Mouse (Mus musculus) CD4-positive, CD25-positive, alpha-beta regulatory T cell (primary cell): ENCODE data around the gene Nckap1. TPM values are rescaled to one million over a fixed set of nuclear protein-coding genes. Genes with fewer than 3 reads are reported as not detected.

Source experiments
- polyA plus RNA-seq: library from polyadenylated mRNA; unstranded; fragments of 100-300 nt; shearing (Covaris generic); gene quantifications from one replicate; pipeline ENCODE4 v1.2.1, GENCODE M21; 2017

Nckap1 gene
- polyA plus RNA-seq = 9.2 TPM

GRCm38 (mm10) chr2:80581043-80581711, at the start of gene Nckap1:
TSS of gene Nckap1 (minus strand) at chr2:80581380.

GRCm38 (mm10) chr2:80616854-80617737, 35.9 kb upstream of the Nckap1 start, which contains the start of the genes Dusp19 and Nup35:
TSS of gene Dusp19 (plus strand) at chr2:80617045.
TSS of gene Nup35 (plus strand) at chr2:80617236.

Other genes starting within 250 kb of the Nckap1 start
- gene Frzb, start 133.8 kb downstream of the Nckap1 start, polyA plus RNA-seq = not detected
- gene Dusp19, start 35.7 kb upstream of the Nckap1 start, polyA plus RNA-seq = 14.6 TPM
- gene Nup35, start 35.9 kb upstream of the Nckap1 start, polyA plus RNA-seq = 29.1 TPM